ENCODE assay signal across 10 mouse cellular contexts in genomic region chr14:56666909-56667308, GRCm38 (mm10). TPM values are rescaled to one million over a fixed set of nuclear protein-coding genes. Genes with fewer than 3 reads are reported as not detected.
DNase-seq lines count a peak whose midpoint lies in the region; ATAC-seq and TF ChIP-seq lines count a peak whose summit lies in the region.
"Had no signal": no experiment of that assay in that cellular context is flagged by ENCODE, and none has a peak within 500 bp of the region (broad histone marks: within the 10 kb centered on the region; RNA-seq: fewer than 3 reads in every experiment).

No protein-coding gene starts in this region.

- H3K27ac ChIP-seq in lung, embryonic 14.5 days (ENCODE audit: low read depth): no peak overlapping the region
- H3K27ac ChIP-seq in hindbrain, embryonic 16.5 days (ENCODE audit: low read depth, low read length): no peak overlapping the region
- H3K27ac ChIP-seq in midbrain, embryonic 16.5 days (ENCODE audit: low read length): no peak overlapping the region

- no peak overlapping the region for H3K9ac ChIP-seq in lung, embryonic 14.5 days
- no peak overlapping the region for H3K9ac ChIP-seq in hindbrain, embryonic 16.5 days (ENCODE audit: low read depth, low read length)
- no peak overlapping the region for H3K9ac ChIP-seq in midbrain, embryonic 16.5 days (ENCODE audit: low read depth, low read length)

- intact Hi-C loops in gastrocnemius, postnatal 14 days (cut with DNase I; ENCODE audit: low total_unique reads): no loop called here

- no peaks in the 10 kb centered on the region for H3K9me3 ChIP-seq in erythroblast, embryonic 14.5 days (ENCODE audit: control insufficient read depth, low read length)
- H3K9me3 ChIP-seq in lung, embryonic 14.5 days (ENCODE audit: low read depth, low read length): no peaks in the 10 kb centered on the region
- H3K9me3 ChIP-seq in hindbrain, embryonic 16.5 days (ENCODE audit: control insufficient read depth, low read length): no peaks in the 10 kb centered on the region
- H3K9me3 ChIP-seq in midbrain, embryonic 16.5 days (replicated peaks; ENCODE audit: control insufficient read depth, low read length, poor library complexity, severe bottlenecking): no peaks in the 10 kb centered on the region

- peak overlapping the region; percentile 74 for H3K4me2 ChIP-seq in lung, embryonic 14.5 days
- peak overlapping the region; percentile 63 for H3K4me2 ChIP-seq in hindbrain, embryonic 16.5 days (ENCODE audit: low read length)
- peak overlapping the region; percentile 62 for H3K4me2 ChIP-seq in midbrain, embryonic 16.5 days (ENCODE audit: low read length)

- H3K27me3 ChIP-seq in erythroblast, embryonic 14.5 days (ENCODE audit: control insufficient read depth): no peaks in the 10 kb centered on the region
- no peaks in the 10 kb centered on the region for H3K27me3 ChIP-seq in lung, embryonic 14.5 days (ENCODE audit: insufficient read depth, low read length)
- H3K27me3 ChIP-seq in hindbrain, embryonic 16.5 days (replicated peaks; ENCODE audit: control insufficient read depth, insufficient read depth, low read length): no peaks in the 10 kb centered on the region
- H3K27me3 ChIP-seq in midbrain, embryonic 16.5 days (ENCODE audit: control insufficient read depth, insufficient read depth, low read depth, low read length): no peaks in the 10 kb centered on the region

- peaks cover 9% of the 10 kb centered on the region for H3K36me3 ChIP-seq in erythroblast, embryonic 14.5 days (ENCODE audit: control insufficient read depth)
- peaks cover 3% of the 10 kb centered on the region; the same call in 1 of the 2 replicates for H3K36me3 ChIP-seq in lung, embryonic 14.5 days (ENCODE audit: insufficient read depth)
- H3K36me3 ChIP-seq in hindbrain, embryonic 16.5 days (ENCODE audit: control insufficient read depth, insufficient read depth, low read length): no peaks in the 10 kb centered on the region
- no peaks in the 10 kb centered on the region for H3K36me3 ChIP-seq in midbrain, embryonic 16.5 days (ENCODE audit: control insufficient read depth, insufficient read depth, low read length)

- peak overlapping the region; percentile 79 for H3K4me3 ChIP-seq in erythroblast, embryonic 14.5 days (replicated peaks)
- H3K4me3 ChIP-seq in lung, embryonic 14.5 days (ENCODE audit: low read depth, low read length): no peak overlapping the region; the same call in 1 of the 2 replicates
- no peak overlapping the region for H3K4me3 ChIP-seq in hindbrain, embryonic 16.5 days (ENCODE audit: low read length)
- H3K4me3 ChIP-seq in midbrain, embryonic 16.5 days (ENCODE audit: low read depth, low read length): no peak overlapping the region; the same call in 1 of the 2 replicates

- TF ChIP-seq CTCF in lung, embryonic 14.5 days (IDR thresholded peaks at IDR 0.05; ENCODE audit: low read depth): no peak

- H3K4me1 ChIP-seq in erythroblast, embryonic 14.5 days (ENCODE audit: control insufficient read depth): peaks cover 29% of the 10 kb centered on the region
- 0 out of 2 replicates have a peak, but pooled peaks cover 8% of the 10 kb centered on the region for H3K4me1 ChIP-seq in lung, embryonic 14.5 days (ENCODE audit: insufficient read depth)
- H3K4me1 ChIP-seq in hindbrain, embryonic 16.5 days (ENCODE audit: control insufficient read depth, insufficient read depth, low read depth, low read length): peaks cover 19% of the 10 kb centered on the region
- peaks cover 20% of the 10 kb centered on the region for H3K4me1 ChIP-seq in midbrain, embryonic 16.5 days (ENCODE audit: control insufficient read depth, insufficient read depth, low read length)

- ATAC-seq in erythroblast, adult 5-6 weeks (replicated peaks; ENCODE audit: low FRiP score, poor library complexity, severe bottlenecking): no peak
- ATAC-seq in lung, embryonic 14.5 days (ENCODE audit: insufficient read depth): no peak
- ATAC-seq in hindbrain, embryonic 16.5 days: no peak
- ATAC-seq in midbrain, embryonic 16.5 days: no peak

- DNase-seq in lung, embryonic 14.5 days: no peak
- DNase-seq in lung, postnatal 10 days: no peak
- no peak for DNase-seq in adrenal gland, adult 8-10 months
- no peak for DNase-seq in gastrocnemius, postnatal 14 days
- DNase-seq: heart, adult 18-20 months; lung, postnatal 14 days had no signal

- WGBS in lung, embryonic 14.5 days: 77% methylated on average over 3 of the region's 3 CpGs
- WGBS in hindbrain, embryonic 16.5 days: 74% methylated on average over 3 of the region's 3 CpGs
- WGBS in midbrain, embryonic 16.5 days: 84% methylated on average over 3 of the region's 3 CpGs

RNA-seq across cellular contexts. Expression of gene Mphosph8, which starts 1.1 kb away (rescaled TPM):
- 0.53 and 0.69 TPM in 2 replicates for polyA plus RNA-seq in erythroblast, embryonic 14.5 days (2012)
- total RNA-seq in erythroblast, adult 5-6 weeks (2015; ENCODE audit: low replicate concordance): 12.1 and 20.4 TPM in 2 replicates
- total RNA-seq in erythroblast, adult 5-6 weeks (2017; ENCODE audit: low replicate concordance): 6.3 and 10.3 TPM in 2 replicates
- 28.0 and 30.7 TPM in 2 replicates for polyA plus RNA-seq in lung, embryonic 14.5 days (2014; fragmentation: Nextera tagmentation; extraction: Ambion mirVana)
- polyA plus RNA-seq in hindbrain, embryonic 16.5 days (2015; fragmentation: Nextera tagmentation; extraction: Ambion mirVana): 35.0 and 36.1 TPM in 2 replicates
- polyA plus RNA-seq in midbrain, embryonic 16.5 days (2015; fragmentation: Nextera tagmentation; extraction: Ambion mirVana): 42.4 TPM in 2 replicates
- 10 to 100 TPM; 24.7 to 44.6 (median 35.9) TPM for total RNA-seq in adrenal gland, adult 8-10 months (2022)
- total RNA-seq in gastrocnemius, postnatal 14 days (2021): 10 to 100 TPM; 16.4 to 18.2 TPM

Comparison
In these comparisons a context has a peak if more than half of its experiments do, and no peak if none do; other contexts are left out.
1. RNA of gene Mphosph8, which starts 1.1 kb away (polyA plus RNA-seq): 42.4 TPM in midbrain, embryonic 16.5 days, 35.0 to 36.1 TPM in hindbrain, embryonic 16.5 days and 28.0 to 30.7 TPM in lung, embryonic 14.5 days; 0.53 to 0.69 TPM in erythroblast, embryonic 14.5 days; every median in the first group is over 10 times any median in the second.
2. Peak in every context shown above with its lines, with median percentiles within 50 percentile points of each other: H3K4me2 ChIP-seq.